Mouse (Mus musculus) heart, adult 8-10 months (tissue): Measurements from ENCODE around the gene C2cd5. TPM values are rescaled to one million over a fixed set of nuclear protein-coding genes. Genes with fewer than 3 reads are reported as not detected.
A peak's percentile ranks its signal among the peaks of the same experiment; 100 is the strongest.

ENCODE experiments used
- DNase-seq: peaks from one replicate; pipeline ENCODE4 v3.0.0; 2022; ENCODE audit warnings: low spot score
- total RNA-seq, 4 experiments: library from RNA; stranded (reverse); gene quantifications; 2 replicates each; pipeline ENCODE4 v1.2.4; 2022

The C2cd5 gene
- total RNA-seq, 4 experiments from 2014 or later: 13.3 to 15.3 (median 13.6) TPM

DNA sequence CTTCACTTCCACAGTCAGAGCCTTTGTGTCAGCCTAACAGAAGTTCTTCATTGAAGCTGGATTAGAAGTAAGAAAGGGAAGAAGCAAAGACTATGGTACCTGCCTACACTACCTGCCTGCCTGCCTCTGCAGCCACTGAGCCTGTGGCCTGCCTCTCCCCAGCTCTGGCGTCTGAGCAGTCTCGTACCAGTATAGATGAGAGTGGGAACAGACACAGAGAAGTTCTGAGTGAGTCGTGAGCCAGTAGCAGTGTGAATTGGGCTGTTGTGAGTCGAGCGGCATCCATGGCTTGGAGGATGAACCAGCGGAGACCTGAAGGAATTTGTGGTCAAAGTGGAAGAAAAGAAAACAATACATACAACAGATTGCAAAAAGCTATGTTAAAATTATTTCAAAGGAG is 26.5 kb downstream of the C2cd5 start:
- DNase-seq: no peak

DNA sequence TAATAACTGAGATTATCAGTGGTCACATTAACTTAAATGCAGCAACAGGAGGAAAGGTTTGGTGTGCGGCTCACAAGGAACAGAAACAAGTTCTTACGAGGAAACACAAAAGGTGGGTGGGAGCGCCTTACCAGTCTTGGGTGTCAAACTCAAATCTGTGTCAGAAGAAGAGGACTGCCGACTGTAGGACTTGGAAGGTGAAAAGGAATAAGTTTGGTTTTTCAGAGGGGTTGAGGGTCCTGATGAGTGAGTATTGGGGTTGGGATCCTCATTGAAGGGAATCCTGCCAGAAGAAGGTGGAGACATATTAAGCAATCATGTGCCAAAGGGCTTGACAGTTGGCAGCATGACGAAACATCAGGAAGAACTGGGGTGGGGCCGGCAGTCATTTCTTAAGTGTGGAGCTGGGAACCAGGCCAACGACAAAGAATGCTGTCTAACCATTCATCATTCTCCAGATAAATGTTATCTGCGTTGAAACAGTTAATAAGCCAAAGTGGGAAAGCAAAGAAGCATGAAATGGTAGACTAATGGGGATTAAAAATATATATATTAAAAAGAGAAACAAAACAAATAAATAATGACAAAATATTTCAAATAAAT is 27.4 kb downstream of the C2cd5 start:
- DNase-seq: peak; percentile 22

DNA sequence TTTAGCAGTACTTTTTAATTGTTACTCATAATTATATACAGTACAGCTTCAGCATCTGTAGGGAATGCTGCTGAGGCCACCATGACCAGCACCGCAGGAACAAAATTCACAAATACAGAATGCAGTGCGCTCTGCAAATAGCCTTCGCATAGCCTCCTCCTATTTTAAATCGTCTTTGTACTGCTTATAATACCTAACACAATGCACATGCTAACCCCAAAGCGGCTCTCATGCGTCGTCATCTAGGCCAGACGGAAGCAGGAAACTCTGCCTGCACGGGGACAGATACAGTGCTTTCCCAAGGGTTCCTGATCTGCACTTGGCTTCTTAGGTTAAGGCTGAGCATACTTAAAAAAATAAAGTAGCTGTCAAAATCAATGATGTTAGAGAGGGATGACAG is 29.2 kb downstream of the C2cd5 start:
- DNase-seq: no peak

DNA sequence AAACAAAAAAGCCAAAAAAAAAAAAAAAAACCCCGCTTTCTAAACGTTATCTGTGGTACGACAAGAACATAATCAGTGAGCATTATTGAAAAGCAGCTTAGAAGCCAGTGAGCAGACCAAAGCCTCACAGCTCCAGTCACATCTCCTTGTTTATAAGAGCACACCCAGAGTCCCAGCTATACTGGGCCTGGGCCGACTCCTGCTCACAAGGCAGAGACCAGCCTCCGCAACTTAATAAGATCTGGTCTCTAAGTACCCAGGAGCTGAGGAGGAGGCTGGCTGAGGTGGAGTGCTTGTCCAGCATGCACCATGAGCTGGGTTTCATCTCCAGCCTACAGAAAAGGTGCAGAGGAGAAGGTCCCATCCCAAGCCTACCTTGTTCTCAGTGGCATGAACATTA is 29.9 kb downstream of the C2cd5 start:
- no peak for DNase-seq

DNA sequence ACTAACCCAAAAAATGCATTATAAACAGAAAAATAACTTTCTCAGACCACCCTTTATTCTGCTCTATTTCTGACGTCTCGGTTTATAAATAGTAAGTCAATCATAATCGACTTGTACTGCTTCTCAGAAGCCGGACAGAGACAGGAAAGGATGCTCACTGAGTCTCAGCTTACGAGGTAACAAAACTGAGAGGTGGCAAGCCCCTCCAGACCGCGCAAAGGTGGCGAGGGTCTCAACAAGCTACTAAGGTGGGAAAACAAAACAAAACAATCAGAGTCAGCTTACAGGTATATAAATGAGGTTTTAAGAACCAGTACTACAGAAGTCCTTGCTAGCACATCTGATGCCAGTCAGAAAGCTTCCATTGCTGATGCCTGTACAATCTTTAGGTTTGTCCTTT is 30.3 kb downstream of the C2cd5 start:
- no peak for DNase-seq

DNA sequence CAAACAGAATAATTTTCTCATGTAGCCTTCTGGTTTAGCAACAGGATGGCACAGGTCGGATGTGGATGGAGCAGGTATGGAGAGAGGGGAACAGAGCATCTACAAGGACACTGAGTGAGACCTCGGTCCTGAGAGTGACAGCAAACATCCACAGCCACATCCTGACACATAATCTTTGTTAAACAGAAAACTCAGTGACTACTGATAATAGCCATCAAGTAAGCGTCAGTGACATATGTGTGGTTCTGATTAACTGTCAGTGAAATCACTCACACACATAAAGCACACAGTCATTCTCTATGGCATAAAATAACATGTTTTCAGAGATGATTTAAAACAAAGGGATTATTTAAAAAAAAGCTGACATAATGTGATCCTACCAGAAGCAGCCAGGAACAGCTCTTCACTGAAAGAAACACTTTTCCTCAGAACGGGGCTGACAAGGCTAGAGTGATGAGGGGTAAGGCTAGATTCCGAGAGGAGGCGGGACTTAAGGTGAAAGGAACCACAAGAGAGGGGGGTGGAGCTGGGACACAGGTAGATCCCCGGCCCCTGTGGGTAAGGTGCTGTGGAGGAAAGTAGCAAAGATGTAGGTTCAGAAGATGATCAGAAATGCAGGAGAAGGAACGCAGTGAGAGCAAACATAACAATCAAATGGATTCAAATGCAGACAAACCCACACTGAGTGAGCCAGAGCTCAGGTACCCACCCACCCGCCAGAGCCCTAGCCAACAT is 31.6 kb downstream of the C2cd5 start:
- DNase-seq: no peak

DNA sequence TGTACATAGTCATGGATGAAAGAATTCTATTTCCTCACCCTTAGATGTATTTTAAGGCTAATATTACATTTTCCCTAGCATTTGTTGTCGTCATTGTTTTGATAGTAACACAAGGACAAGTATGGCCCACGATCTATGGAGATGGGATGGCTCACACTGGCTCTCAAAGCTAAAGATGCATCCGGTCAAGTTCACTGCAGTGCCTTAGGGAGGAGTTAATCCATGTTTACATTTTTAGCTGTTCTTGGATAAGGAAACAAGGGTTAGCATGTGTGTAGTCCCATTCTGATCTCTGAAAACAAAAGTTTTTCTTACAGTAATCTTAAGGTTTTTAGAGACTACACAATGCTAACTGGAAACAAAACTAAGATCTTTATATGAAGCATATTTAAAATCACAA is 32.3 kb downstream of the C2cd5 start:
- DNase-seq: no peak

DNA sequence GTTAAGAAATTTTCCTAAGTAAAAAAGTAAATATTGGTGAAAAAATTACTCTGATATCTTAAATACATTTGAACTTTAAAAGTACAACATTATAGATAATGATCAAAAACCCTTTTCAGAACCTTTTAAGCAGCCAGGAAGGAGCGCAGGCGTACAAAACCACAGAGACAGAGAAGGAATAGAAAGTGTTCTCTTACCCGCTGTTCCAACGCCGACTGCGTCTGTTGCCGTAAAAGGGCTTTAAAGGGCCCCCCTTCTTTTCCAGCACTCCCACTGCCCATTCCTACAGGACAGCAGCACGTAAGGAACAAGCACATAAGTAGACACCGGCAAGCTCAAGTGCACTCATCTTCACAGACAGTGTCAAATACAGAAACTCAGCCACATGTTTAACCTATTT is 33.1 kb downstream of the C2cd5 start:
- DNase-seq: no peak

DNA sequence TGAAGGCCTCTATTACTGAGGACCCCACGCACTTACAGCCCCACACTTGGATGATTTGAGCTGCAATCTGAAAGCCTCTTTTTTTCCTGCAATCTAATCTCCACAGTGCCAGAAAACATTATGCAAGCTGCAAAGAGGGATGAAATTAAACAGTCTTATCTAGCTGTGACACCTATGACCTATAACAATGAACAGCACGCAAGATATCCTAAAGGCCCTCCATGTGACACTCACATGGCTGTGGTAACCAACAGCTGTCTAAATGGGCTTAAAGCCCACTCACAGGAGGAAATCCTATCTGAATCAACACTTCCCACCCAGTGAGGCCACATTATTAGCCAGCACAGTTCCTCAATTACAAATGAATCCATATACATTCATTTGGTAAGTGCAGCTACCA is 35.9 kb downstream of the C2cd5 start:
- DNase-seq: no peak

DNA sequence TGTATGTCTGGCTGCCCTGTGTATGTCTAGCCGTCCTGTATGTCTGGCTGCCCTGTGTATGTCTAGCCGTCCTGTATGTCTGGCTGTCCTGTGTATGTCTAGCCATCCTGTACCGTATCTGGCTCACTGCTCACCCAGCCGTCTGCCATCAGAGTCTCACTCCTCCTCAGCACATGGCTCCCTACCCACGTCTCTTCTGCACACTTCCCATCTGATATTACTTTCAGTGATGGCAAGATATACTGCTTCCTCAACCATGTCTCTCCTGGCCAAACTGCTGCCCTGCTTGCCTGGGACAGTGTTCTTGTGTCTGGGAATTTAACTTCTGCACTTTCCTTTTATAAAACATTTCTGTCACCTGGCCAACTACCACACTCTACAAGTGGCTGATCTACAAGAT is 42.3 kb downstream of the C2cd5 start:
- no peak for DNase-seq

DNA sequence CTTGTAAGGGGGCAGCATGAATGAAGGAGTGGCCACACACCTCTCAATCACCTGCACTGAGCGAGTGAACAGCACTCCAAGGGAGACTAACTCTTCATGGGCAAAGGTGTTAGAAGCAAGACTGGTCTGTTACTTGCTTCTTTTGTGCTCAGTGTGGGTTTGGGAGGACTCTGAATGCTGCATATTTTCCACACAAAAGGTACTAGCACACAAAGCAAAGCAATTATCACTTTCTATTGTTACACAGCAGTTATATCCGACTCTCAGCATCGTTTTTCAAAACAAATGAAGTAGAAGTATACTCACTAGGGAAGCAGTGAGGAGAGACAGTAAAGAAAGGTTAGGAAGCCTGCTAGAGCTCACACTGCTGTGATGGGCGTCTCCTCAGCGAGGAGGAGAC is 48.4 kb downstream of the C2cd5 start:
- DNase-seq: no peak

DNA sequence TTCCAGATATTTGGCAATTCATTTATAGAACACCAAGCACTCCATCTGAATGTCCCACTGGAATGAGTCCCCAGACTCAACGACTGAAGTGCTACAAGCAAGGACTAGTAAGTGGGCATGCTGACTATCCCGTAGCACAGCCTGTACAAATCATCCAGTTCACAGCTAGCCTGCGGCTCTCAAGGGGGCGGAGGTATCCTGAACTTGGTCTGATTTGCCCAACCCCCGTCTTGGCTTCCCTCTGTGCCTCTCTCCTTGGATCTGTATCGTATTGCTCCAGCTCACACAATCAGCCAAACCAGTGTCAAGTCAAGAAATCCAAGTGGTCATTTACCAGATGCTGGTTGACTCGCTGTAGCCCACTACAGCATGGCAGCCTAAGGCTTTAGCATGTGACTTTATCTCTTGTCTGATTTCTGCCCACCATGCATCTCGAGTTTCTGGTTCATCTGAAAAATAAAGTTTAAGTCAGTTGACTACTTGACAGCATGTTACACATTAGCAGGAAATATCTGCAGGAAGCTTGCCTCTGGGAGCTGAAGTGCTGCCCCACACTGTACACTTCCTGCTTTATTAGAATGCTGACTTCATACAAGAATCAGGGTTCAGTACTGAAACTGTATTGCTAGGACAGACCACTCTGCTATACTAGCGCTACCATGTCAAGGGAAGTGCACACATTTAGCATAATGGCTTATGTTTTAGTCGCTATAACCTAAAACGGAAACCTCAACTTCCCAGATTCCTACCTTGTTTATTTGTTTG is 50.0 kb downstream of the C2cd5 start:
- DNase-seq: peak; percentile 11

DNA sequence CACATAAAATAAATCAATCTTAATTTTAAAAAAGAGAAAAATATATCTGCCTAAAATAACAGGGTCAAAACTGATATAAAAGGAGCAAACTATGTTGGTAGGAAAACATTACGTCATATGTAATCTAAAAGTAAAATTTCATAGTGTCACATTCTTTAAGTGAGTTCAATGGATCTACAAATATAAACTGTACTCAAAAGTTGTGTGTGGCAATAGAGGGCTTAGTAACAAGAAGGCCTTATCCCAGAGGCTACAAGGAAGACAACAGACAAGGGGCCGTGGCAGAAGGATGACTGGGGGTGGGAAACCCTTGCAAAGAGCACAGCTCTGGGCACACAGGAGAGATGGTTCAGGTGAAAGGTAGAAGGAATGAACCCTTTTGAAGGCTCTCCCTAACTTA is 50.8 kb downstream of the C2cd5 start:
- DNase-seq: no peak

DNA sequence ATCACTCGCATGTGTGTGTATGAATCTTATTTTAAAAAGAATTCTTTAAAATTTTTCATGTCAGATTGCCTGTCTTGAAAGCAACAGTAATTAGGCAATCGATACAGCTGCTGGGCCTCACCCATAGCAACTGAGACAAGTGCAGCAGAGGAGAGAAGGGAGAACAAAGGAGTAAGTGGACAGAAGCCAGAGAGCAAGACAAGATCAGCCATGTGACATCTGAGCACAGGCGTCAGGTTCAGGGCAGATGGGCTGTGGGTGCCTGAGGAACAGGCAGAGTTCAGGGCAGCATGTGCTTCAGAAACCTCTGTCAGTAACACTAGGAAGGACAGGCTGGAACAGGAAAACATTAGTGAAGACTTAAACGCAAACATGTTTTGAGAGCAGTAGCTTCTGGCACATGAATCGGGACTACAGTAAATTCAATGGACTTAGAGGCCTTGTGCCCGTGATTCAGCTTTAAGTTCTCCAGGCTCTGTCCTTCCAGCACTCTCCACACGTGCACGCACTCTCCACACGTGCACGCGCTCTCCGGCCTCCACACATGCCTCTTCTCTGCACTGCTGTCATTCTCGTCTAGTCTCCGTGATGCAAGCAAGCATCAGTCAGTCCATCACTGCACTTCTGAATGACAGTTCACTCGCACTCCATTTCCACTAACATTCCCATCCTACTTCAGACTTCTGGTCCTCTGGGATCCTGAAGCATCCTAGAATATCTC is 52.2 kb downstream of the C2cd5 start:
- no peak for DNase-seq

DNA sequence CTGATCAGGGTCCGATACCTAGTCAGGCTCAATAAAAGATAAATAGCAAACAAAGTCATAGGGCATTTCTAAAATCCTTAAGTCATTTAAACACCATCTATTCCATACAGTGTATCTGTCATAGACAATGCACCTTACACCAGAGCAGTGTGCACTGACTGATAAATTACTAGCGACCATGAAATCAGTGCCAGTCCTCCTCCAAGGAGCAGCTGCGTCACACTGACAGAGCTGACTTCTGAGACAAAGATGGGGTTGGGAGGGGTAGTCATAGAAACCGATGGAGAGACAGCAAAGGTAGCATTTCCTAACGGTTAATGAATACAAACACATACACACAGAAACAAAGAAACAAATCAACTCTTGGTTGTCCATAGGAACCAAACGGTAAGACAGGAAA is 58.4 kb downstream of the C2cd5 start:
- no peak for DNase-seq

DNA sequence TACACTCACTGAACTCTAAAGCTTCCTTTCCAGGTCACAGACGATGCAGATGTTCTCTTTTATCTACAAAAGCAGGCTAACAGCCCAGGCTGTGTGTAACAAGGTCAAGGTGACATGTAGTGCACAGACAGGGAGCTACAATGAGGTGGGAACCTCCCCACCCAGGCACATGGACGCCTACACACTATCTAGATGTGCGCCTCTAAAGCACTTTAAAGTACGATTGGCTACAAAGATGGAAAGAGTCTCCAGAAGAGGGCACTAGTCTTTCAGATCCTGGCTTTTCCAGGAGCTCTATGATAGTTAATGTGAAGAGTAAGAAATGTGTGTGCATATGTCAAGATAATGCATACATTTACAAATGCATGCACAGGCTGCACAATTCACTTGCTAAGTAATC is 64.7 kb downstream of the C2cd5 start:
- DNase-seq: no peak

DNA sequence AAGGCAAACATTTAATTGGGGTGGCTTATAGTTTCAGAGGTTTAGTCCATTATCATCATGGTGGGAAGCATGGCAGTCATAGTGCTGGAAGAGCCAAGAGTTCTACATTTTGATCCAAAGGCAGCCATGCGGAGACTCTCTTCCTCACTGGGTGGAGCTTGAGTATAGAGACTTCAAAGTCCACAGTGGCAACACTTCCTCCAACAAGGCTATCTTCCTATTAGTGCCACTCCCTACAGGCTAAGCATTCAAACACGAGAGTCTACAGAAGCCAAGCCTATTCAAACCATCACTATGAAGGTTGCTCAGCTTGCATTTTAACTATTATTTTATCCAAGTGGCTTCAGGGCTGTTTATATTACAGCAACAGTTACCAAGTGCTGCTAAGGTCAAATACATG is 65.4 kb downstream of the C2cd5 start:
- DNase-seq: no peak

DNA sequence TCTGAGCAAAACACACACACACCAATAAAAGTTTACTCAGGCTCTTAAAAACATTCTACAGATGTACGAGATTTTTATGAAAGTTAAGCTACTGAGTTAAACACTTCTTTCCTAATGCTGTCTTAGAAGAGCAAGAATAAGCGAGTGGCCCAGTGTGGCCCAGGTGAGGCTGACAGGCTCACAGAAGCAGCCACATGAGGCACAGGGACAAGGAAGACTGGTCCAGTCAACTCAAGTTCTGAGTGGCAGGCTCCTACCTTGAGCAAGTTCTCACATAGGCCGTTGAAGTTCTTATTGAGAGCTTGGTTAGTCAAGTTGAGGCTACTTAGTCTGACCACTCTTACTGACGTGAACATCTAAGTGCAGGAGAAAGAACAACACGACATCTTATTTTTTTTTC is 69.4 kb downstream of the C2cd5 start:
- DNase-seq: no peak

DNA sequence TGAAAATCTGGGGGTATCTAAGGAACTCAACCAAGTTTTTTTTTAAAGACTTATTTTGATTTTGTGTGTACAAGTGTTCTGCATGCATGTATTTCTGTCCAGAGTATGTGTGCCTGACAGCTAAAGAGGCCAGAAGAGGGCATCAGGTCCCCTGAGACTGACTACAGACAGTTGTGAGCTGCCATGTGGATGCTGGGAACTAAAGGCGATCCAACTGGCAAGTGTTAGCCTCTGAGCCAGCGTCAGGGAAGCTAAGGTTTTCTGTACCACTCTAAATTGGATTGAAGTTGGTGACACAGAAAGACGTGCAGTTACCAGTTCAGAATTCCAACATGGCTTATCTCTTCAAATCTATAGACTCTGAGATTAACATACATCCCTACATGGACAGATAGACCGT is 72.0 kb downstream of the C2cd5 start:
- DNase-seq: no peak

DNA sequence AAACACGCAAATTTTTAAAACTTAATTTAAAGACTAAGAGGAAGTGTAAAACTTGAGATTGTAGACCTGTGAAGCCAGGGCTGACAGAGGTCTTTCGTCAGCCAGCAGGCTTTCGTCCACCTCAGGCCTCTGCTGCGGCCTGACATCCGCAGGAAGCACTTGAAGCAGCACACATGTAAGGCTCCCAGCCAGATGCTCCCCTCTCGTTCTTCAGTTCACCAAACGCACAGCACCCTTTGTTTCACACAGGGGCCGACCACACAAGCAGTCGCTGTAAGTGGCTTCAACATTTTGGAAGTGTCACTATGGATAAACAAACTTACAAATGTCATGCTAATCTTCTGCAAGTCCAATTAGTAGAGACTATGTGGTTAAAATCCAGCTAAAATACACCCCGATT is 72.5 kb downstream of the C2cd5 start:
- DNase-seq: no peak

DNA sequence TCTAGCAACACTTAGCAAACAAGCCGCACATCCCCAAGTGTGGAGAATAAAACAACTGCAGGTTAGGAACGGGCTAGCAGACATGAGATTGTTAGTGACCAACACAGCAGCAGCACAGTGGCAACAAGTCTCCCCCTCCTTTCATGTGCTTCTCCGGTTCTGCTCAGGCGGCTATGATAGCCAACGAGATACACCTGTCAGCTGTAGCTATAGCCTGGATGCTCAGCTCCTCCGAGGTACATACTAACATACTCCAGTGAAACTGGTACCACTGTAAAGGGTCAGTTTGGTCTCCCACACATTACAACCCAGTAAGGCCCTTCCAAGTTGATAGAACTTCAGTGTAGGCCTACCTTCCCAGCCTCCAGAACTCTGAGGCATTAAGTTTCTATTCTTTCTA is 76.2 kb downstream of the C2cd5 start:
- DNase-seq: no peak

DNA sequence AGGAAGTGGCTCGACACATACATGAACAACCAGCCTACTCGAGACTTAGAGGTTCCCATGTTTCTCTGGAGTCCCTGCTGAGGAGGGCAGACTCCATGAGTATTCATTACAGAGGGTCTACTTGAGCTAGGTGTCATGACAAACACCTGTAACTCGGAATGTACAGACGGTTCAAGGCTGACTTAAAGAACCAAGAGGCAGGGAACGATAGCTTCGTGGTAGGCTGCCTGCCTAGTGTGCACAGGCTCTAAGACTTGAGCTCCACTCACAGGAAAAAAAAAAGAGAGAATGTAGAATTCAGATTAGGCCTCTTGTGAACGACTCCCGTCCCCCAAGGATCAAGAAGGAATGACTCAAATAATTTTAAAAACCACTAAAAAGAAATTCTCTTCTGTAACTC is 78.2 kb downstream of the C2cd5 start:
- no peak for DNase-seq
